Mouse (Mus musculus) cerebellum, postnatal 36 days (tissue): Measurements from ENCODE around the gene Ankrd34b.

Experiments
- DNase-seq, 2 experiments: peaks; one replicate each; pipeline ENCODE4 v3.0.0; 2021 to 2022; ENCODE audit warnings: mixed read lengths in 2 of 2

Gene Ankrd34b

GRCm38 (mm10) chr13:92425758-92426264, at the start of gene Ankrd34b:
Gene Ankrd34b (plus strand): TSS chr13:92425896.
- peak; percentile 86 to 91 for DNase-seq

DNA sequence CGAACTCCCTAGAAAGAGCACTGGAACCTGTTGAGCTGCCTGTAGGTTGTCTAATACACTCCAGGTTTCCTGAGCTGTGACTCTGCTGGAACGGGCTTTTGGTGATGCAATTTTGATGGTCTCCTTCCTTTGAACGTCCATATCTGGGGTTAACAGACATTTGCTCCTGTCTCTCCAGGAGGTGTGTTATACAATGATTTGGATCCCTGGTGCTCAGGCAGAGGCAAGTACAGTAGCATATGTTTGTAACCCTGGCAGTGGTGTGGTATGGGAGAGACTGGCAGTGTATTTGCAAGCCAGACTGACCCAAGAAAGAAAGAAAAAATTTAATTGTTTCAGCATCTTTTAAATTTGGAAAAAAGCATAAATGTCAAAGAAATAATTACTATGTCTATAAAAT, 38.3 kb upstream of the Ankrd34b start:
- no peak for DNase-seq

DNA sequence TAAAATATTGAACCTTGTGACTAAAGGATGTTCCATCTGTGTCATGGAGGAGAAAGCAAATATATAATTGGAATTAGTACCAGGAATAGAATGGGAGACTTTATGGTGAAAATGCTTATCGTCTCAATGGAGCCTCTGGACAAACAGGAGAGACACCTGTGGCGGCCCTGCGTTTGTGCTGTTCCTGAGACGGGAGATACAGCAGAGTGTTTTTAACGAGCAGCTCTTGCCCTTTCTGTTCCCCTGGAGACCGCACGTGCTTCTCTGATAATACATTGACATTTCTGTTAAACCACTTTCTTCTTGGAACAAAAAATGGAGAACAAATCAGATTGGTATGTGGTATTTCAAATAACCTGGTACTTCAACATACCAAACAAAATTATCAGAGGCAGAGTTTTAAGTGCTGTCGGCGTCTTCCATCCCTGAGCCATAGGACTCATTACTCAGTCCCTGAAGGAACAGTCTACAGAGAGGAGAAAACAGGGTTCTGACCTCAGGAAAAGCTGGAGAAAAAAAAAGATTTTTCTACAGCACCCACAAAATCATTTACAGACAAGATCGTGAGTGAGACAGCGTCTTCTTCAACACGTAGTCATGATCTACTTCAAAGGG, 32.5 kb upstream of the Ankrd34b start:
- DNase-seq: no peak

GRCm38 (mm10) chr13:92398491-92399384, 27.0 kb upstream of the Ankrd34b start:
- peak; percentile 36 to 37 for DNase-seq

DNA sequence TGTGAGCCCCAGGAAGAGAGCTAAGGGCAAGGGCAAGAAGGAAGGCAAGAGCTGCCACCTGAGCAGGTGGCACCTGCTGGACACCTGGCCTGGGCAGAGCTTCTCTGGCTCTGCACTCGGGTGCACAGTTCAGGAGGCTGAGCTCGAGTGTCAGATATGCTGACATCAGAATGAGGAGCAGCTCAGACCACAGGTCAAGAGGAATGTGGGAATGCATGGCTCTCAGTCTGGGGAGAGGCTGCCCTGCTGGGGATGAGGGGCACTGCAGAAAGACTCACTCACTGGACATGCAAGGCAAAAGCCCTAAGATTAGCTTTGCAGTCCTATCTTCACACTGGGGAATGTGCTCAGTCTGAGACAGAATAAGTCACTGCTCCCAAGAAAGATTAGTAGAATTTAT, 23.6 kb upstream of the Ankrd34b start:
- DNase-seq: no peak

- no peak for DNase-seq
Observed at GRCm38 (mm10) chr13:92403496-92403895, 22.2 kb upstream of the Ankrd34b start.

GRCm38 (mm10) chr13:92410486-92410885, 15.2 kb upstream of the Ankrd34b start:
- DNase-seq: no peak

- no peak for DNase-seq
Observed at GRCm38 (mm10) chr13:92419630-92420029, 6.1 kb upstream of the Ankrd34b start.

- no peak for DNase-seq
Observed at GRCm38 (mm10) chr13:92423711-92424110, 2.0 kb upstream of the Ankrd34b start.

DNA sequence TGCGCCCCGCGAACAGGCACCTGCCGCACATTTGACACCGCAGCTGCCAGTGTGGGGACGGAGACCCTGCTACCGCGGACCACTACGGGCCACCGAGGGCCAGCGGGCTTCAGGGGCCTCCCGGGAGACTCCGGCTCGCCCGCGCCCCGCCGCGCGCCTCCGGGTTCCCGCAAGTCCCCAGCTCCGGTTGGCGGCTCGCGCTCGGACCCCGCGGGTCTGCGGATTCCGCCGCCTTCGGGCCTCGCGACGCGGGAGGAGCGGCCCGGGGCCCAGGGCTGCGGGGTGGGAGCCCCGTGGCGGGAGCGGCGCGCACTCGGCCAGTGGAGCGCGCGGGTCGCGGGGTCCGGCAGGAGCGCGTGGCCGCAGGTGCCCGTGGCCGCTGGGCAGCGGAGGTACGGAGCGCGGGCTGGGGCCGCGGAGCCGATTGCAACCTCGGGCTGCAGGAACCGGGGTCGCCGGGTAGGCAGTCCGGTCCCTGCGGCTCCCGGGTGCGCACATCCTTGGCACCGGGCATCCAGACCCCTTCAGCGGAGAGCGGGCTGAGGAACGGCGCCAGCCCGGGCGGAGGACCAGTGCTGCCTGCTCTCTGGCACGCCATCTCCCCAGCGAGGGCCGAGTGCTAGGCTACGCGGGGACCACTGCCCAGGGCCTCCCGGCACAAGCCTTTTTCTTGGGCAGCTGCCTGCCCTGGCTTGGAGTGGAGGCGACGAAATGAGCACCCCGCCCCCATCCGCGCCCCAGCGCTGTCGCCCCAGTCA, 777 bp downstream of the Ankrd34b start:
- DNase-seq: peak; percentile 45 to 49

GRCm38 (mm10) chr13:92427351-92427855, 1.7 kb downstream of the Ankrd34b start:
- DNase-seq: peak in 1 of 2 experiments; percentile 9

DNA sequence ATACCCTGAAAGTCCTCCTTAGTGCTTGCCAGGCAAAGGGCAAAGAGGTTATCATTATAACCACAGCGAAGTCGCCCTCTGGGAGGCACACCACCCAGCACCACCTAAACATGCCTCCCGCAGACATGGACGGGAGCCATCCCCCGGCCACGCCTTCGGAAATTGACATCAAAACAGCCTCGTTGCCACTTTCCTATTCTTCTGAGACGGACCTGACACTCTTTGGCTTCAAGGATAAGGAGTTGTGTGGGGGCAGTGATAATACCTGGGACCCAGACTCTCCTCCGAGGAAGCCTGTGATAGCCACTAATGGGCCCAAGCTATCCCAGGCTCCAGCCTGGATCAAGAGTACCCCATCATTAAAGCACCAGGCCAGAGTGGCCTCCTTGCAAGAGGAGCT, 13.0 kb downstream of the Ankrd34b start:
- DNase-seq: no peak

DNA sequence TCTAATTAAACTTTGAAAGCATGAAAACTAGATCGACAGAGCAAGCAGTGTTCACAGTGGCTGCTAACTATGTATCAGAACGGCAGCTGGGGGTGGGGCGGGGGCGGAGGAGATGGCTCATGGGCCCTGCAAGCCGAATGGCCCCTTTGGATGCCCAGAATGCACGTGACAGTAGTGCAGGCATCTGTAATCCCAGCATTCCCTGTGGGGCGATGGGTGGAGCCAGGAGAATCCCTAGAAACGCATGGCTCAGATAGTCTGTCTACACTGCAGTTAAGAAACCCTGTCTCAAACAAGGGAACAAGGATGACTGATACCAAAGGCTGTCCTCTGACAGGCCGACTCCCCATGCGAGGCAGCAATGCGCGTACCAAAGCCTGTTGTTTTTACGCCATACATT, 14.6 kb downstream of the Ankrd34b start:
- DNase-seq: no peak

DNA sequence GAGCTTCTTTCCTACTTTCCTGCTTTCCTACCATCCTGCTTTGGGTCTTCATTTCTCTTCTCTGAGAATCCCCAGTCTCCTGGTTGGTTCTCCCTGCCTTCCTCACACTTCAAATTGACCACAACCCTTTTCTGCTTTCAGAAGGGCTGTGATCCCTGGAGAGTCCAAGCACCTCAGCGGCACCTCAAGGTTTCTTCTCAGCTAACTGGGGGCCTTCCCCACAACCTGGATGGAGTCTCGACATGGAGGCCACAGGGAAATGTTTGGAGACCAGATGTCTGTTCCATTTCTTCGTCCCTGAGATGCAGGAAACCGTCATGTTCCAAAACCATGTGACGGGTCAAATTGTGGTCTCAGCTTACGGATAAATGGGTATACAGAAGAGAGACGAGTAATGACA, 21.2 kb downstream of the Ankrd34b start:
- DNase-seq: no peak

GRCm38 (mm10) chr13:92464698-92465097, 39.0 kb downstream of the Ankrd34b start:
- no peak for DNase-seq

GRCm38 (mm10) chr13:92467891-92468290, 42.2 kb downstream of the Ankrd34b start:
- no peak for DNase-seq

- DNase-seq: no peak
Observed at GRCm38 (mm10) chr13:92469381-92469780, 43.7 kb downstream of the Ankrd34b start.

DNA sequence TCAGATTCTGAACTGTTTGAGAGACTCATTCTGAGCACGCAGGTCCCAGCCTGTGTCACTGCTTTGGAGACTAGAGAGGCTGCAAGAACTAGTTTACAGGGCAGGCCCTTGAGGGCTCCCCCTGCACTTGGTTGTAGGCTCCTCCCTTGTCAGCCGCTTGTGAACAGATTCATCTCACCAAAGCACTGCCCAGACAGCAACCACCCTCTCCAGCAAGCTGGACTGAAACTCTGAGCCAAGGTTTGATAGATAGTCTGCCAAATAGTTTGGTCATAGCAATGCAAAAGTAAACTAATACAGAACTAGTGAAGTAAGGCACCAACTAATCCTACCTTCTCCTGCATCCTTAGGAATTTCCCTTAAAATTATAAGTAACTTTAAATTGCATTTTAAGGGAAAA, 44.5 kb downstream of the Ankrd34b start:
- DNase-seq: no peak

DNA sequence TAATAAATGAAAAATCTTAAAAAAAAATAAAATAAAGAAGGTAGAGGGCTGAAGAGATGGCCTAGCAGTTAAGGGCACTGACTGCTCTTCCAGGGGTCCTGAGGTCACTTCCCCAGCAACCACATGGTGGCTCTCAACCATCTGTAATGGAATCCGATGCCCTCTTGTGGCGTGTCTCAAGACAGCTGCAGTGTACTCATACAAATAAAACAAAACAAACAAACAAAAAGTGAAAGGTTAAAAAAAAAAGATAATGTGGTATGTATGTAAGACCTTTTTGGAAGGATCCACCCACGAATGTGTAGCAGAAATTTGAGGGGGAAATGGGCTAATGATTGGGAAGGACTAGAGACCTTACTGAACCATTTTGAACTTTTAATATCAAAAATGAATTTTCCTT, 57.7 kb downstream of the Ankrd34b start:
- DNase-seq: peak; percentile 31 to 40

DNA sequence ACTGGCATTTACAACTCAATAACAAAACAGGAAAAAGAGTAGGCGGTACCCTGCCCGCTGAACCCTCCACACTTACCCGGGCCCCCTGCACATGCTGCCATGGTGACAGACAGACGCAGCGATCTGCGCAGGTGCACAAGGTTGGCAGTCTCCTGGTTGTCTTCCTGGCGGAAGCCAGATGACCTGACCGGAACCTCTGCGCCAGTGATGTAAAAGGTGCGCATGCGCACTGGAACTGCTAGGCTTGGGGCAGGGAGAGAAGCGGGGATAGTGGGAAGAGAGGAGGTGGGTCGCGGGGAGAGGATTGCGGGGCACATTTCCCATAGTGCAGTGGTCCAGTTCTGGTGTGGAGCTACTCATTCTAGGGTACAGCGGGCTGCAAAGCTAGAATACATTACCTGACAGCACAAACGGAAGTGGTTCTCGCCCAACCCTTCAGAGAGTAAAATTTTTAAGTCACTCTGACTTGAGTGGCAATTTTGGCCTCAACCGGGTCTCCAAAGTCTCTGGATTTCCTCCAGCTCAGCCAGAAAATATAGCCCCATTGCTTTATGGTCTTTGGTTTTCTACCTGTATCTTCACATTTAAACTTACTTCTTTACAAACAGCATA, 58.3 kb downstream of the Ankrd34b start, which contains the start of gene Fam151b:
Gene Fam151b (minus strand): TSS at position 164 of the 612 bp plus-strand sequence.
- peak; percentile 92 to 93 for DNase-seq

GRCm38 (mm10) chr13:92490817-92491216, 65.1 kb downstream of the Ankrd34b start:
- DNase-seq: no peak
